Mouse (Mus musculus) liver, adult 2 months (tissue): ENCODE measurements around the gene Cpsf6. TPM values are rescaled to one million over a fixed set of nuclear protein-coding genes. Genes with fewer than 3 reads are reported as not detected.

Experiments used
- DNase-seq: peaks from one replicate; pipeline ENCODE4 v3.0.0-alpha.2; 2011; ENCODE audit warnings: low read depth, low spot score; ENCODE audit errors: extremely low read depth
- H3K27ac ChIP-seq: fragments of 200-500 bp; replicated peaks from 2 replicates; pipeline ENCODE4 v1.5.1; 2012; ENCODE audit warnings: low read depth, mild to moderate bottlenecking, control low read depth, inconsistent platforms, low read length; ENCODE audit not compliant: insufficient read depth
- H3K27me3 ChIP-seq: fragments of 200-500 bp; 2 replicates; pipeline ENCODE4 v1.6.1; 2012; ENCODE audit warnings: mild to moderate bottlenecking, moderate library complexity, low read length, inconsistent platforms; ENCODE audit not compliant: control insufficient read depth, insufficient read depth
- H3K36me3 ChIP-seq: fragments of 200-500 bp; 2 replicates; pipeline ENCODE4 v1.6.1; 2012; ENCODE audit warnings: low read length, inconsistent platforms; ENCODE audit not compliant: control insufficient read depth, insufficient read depth
- H3K4me1 ChIP-seq: fragments of 200-500 bp; 2 replicates; pipeline ENCODE4 v1.6.1; 2011; ENCODE audit warnings: low read length; ENCODE audit not compliant: control insufficient read depth, insufficient read depth
- H3K4me3 ChIP-seq: fragments of 200-500 bp; 2 replicates; pipeline ENCODE4 v1.5.1; 2011; ENCODE audit warnings: low read depth, mild to moderate bottlenecking, control low read depth, low read length, moderate library complexity; ENCODE audit not compliant: insufficient read depth
- H3K79me2 ChIP-seq: fragments of 200-500 bp; 2 replicates; pipeline ENCODE4 v1.6.1; 2012; ENCODE audit warnings: inconsistent platforms, mild to moderate bottlenecking, low read length, moderate library complexity; ENCODE audit not compliant: control insufficient read depth, insufficient read depth
- H3K9ac ChIP-seq: fragments of 200-500 bp; 2 replicates; pipeline ENCODE4 v1.6.1; 2012; ENCODE audit warnings: low read depth, mild to moderate bottlenecking, control low read depth, inconsistent platforms, low read length
- CTCF ChIP-seq: fragments of 200-500 bp; IDR thresholded peaks from 2 replicates; pipeline ENCODE4 v1.5.1; 2011; ENCODE audit warnings: low read depth, low read length, control low read depth
- POLR2A ChIP-seq: fragments of 200-500 bp; IDR thresholded peaks from 2 replicates; pipeline ENCODE4 v1.6.1; 2011; ENCODE audit warnings: low read length, control low read depth; ENCODE audit not compliant: insufficient read depth; ENCODE audit errors: extremely low read depth
- WGBS: fragments of 180-500 bp; shearing (Covaris S2); methylation state at CpG from one replicate; pipeline ENCODE4 v1.1.7; 2018; 5-methylcytosine and 5-hydroxymethylcytosine counted together
- polyA plus RNA-seq: library from polyadenylated mRNA; depleted of rRNA; stranded (reverse); fragments of >200 nt; gene quantifications from 2 replicates; pipeline ENCODE4 v1.2.3, GENCODE M21; 2012
- total RNA-seq: library from RNA; depleted of rRNA; stranded (reverse); fragments of >200 nt; gene quantifications from 2 replicates; pipeline ENCODE4 v1.2.3, GENCODE M21; 2014

The Cpsf6 gene
- total and polyA plus RNA-seq, 2 experiments = 23.7 to 32.8 TPM

- no peak overlapping the region for H3K9ac ChIP-seq
- no peak overlapping the region for H3K27ac ChIP-seq
- no peaks in the 10 kb centered on the region for H3K36me3 ChIP-seq
- H3K27me3 ChIP-seq = no peaks in the 10 kb centered on the region
- no peaks in the 10 kb centered on the region for H3K79me2 ChIP-seq
- 82% methylated on average over 1 of the region's 1 CpGs for WGBS
- TF ChIP-seq CTCF = no peak
- no peak for TF ChIP-seq POLR2A
- H3K4me1 ChIP-seq = no peaks in the 10 kb centered on the region
- no peak for DNase-seq
- no peak overlapping the region for H3K4me3 ChIP-seq
These were observed 6.4 kb upstream of the Cpsf6 start for GRCm38 (mm10) chr10:117386261-117386660.

- Histone ChIP-seq H3K27me3 (no peaks in the 10 kb centered on the region), H3K4me1 (no peaks in the 10 kb centered on the region), H3K79me2 (no peaks in the 10 kb centered on the region), H3K4me3 (no peak overlapping the region), H3K36me3 (no peaks in the 10 kb centered on the region), H3K9ac (no peak overlapping the region), H3K27ac (no peak overlapping the region)
- TF ChIP-seq POLR2A (no peak), CTCF (no peak)
- DNase-seq = no peak
- 84% methylated on average over 4 of the region's 4 CpGs for WGBS
These were observed 5.6 kb upstream of the Cpsf6 start for GRCm38 (mm10) chr10:117385431-117385830.

GRCm38 (mm10) chr10:117385086-117385430, 5.2 kb upstream of the Cpsf6 start:
- no peaks in the 10 kb centered on the region for H3K4me1 ChIP-seq
- H3K9ac ChIP-seq = no peak overlapping the region
- H3K79me2 ChIP-seq = no peaks in the 10 kb centered on the region
- DNase-seq = no peak
- TF ChIP-seq CTCF (no peak), POLR2A (no peak)
- 85% methylated on average over 2 of the region's 2 CpGs for WGBS
- no peak overlapping the region for H3K27ac ChIP-seq
- H3K27me3 ChIP-seq = no peaks in the 10 kb centered on the region
- no peak overlapping the region for H3K4me3 ChIP-seq
- H3K36me3 ChIP-seq = no peaks in the 10 kb centered on the region

GRCm38 (mm10) chr10:117384386-117385085, 4.7 kb upstream of the Cpsf6 start:
- DNase-seq = no peak
- no peak overlapping the region for H3K27ac ChIP-seq
- TF ChIP-seq POLR2A = no peak
- no peak for TF ChIP-seq CTCF
- no peak overlapping the region for H3K4me3 ChIP-seq
- H3K9ac ChIP-seq = no peak overlapping the region
- H3K4me1 ChIP-seq = no peaks in the 10 kb centered on the region
- WGBS = 92% methylated on average over 4 of the region's 4 CpGs
- H3K79me2 ChIP-seq = no peaks in the 10 kb centered on the region
- H3K36me3 ChIP-seq = no peaks in the 10 kb centered on the region
- H3K27me3 ChIP-seq = no peaks in the 10 kb centered on the region

GRCm38 (mm10) chr10:117383941-117384340, 4.1 kb upstream of the Cpsf6 start:
- Histone ChIP-seq H3K4me3 (no peak overlapping the region), H3K27ac (no peak overlapping the region), H3K9ac (no peak overlapping the region), H3K36me3 (no peaks in the 10 kb centered on the region), H3K79me2 (no peaks in the 10 kb centered on the region), H3K27me3 (no peaks in the 10 kb centered on the region), H3K4me1 (no peaks in the 10 kb centered on the region)
- no peak for TF ChIP-seq CTCF
- TF ChIP-seq POLR2A = no peak
- WGBS = 92% methylated on average over 6 of the region's 6 CpGs
- DNase-seq = no peak

GRCm38 (mm10) chr10:117382996-117383550, 3.3 kb upstream of the Cpsf6 start:
- H3K27ac ChIP-seq = no peak overlapping the region
- WGBS = 89% methylated on average over 8 of the region's 8 CpGs
- H3K4me1 ChIP-seq = no peaks in the 10 kb centered on the region
- no peak overlapping the region for H3K9ac ChIP-seq
- H3K79me2 ChIP-seq = no peaks in the 10 kb centered on the region
- no peak for DNase-seq
- TF ChIP-seq POLR2A (no peak), CTCF (no peak)
- no peak overlapping the region for H3K4me3 ChIP-seq
- H3K27me3 ChIP-seq = no peaks in the 10 kb centered on the region
- no peaks in the 10 kb centered on the region for H3K36me3 ChIP-seq
